ENCODE assay signal across 9 mouse cellular contexts in genomic region chr11:55025896-55026295, GRCm38 (mm10). TPM values are rescaled to one million over a fixed set of nuclear protein-coding genes. Genes with fewer than 3 reads are reported as not detected.
A peak's percentile ranks its signal among the peaks of the same experiment; 100 is the strongest.
DNase-seq lines count a peak whose midpoint lies in the region; ATAC-seq and TF ChIP-seq lines count a peak whose summit lies in the region.
"Had no signal": no experiment of that assay in that cellular context is flagged by ENCODE, and none has a peak within 500 bp of the region (broad histone marks: within the 10 kb centered on the region; RNA-seq: fewer than 3 reads in every experiment).

No protein-coding gene starts in this region.

- TF ChIP-seq CTCF in midbrain, postnatal 0 days (IDR thresholded peaks at IDR 0.05) = no peak

- no peaks in the 10 kb centered on the region for H3K9me3 ChIP-seq in midbrain, postnatal 0 days (ENCODE audit: low read length)

- no peak overlapping the region for H3K27ac ChIP-seq in midbrain, postnatal 0 days (ENCODE audit: low read depth, low read length)

- H3K4me2 ChIP-seq in midbrain, postnatal 0 days (ENCODE audit: low read depth, low read length, poor library complexity, severe bottlenecking) = no peak overlapping the region

- DNase-seq in adrenal gland, adult 2 months = peak; percentile 52
- no peak for DNase-seq in adrenal gland, adult 8-10 months
- peak; percentile 32 for DNase-seq in kidney, adult 11 months
- DNase-seq in kidney, adult 9 months = no peak
- DNase-seq in cerebellum, postnatal 10 days = peak; percentile 69 to 80
- DNase-seq in lung, postnatal 10 days = peak; percentile 69
- no peak for DNase-seq in urinary bladder, postnatal 4 days (ENCODE audit: low spot score in 2 of 2)
- no peak for DNase-seq in midbrain, postnatal 0 days (ENCODE audit: low spot score)
- DNase-seq: spleen, adult 18-20 months had no signal

- H3K36me3 ChIP-seq in midbrain, postnatal 0 days (ENCODE audit: insufficient read depth, low read length) = no peaks in the 10 kb centered on the region

- H3K4me3 ChIP-seq in midbrain, postnatal 0 days (ENCODE audit: low read depth, low read length) = no peak overlapping the region

- H3K27me3 ChIP-seq in midbrain, postnatal 0 days (ENCODE audit: insufficient read depth, low read length) = no peaks in the 10 kb centered on the region

- 71% methylated on average over 4 of the region's 4 CpGs for WGBS in midbrain, postnatal 0 days

- H3K4me1 ChIP-seq in midbrain, postnatal 0 days (ENCODE audit: insufficient read depth, low read length) = peaks cover 17% of the 10 kb centered on the region

- no peak for ATAC-seq in midbrain, postnatal 0 days (ENCODE audit: low FRiP score)

- no peak overlapping the region for H3K9ac ChIP-seq in midbrain, postnatal 0 days (replicated peaks; ENCODE audit: low read length, poor library complexity, severe bottlenecking)

RNA-seq across cellular contexts. Expression of gene Anxa6, which starts 7.3 kb away (rescaled TPM):
- total RNA-seq in adrenal gland, adult 2 months (2021) = 100 to 1,000 TPM; 116 to 185 TPM
- 54.6 and 58.7 TPM in 2 replicates for polyA plus RNA-seq in adrenal gland, adult 2 months (2012; rRNA removed)
- 100 to 1,000 TPM; 121 to 184 (median 133) TPM for total RNA-seq in adrenal gland, adult 8-10 months (2022)
- 48.2 and 51.5 TPM in 2 replicates for total RNA-seq in midbrain, postnatal 0 days (2014; rRNA removed)
- polyA plus RNA-seq in midbrain, postnatal 0 days (2015; fragmentation: Nextera tagmentation; extraction: Ambion mirVana) = 37.6 and 39.3 TPM in 2 replicates

RNA-seq across cellular contexts. Expression of gene Ccdc69, which starts 52.0 kb away (rescaled TPM):
- total RNA-seq in adrenal gland, adult 2 months (2021) = 10 to 100 TPM in 1 of 2 experiments, 1 to 10 TPM in 1; 9.5 to 14.8 TPM
- 1.9 and 2.1 TPM in 2 replicates for polyA plus RNA-seq in adrenal gland, adult 2 months (2012; rRNA removed)
- 1 to 10 TPM; 3.9 to 7.5 (median 4.5) TPM for total RNA-seq in adrenal gland, adult 8-10 months (2022)
- total RNA-seq in midbrain, postnatal 0 days (2014; rRNA removed) = 0.33 and 2.2 TPM in 2 replicates
- 0.39 and 0.52 TPM in 2 replicates for polyA plus RNA-seq in midbrain, postnatal 0 days (2015; fragmentation: Nextera tagmentation; extraction: Ambion mirVana)

Comparison
In these comparisons a context has a peak if more than half of its experiments do, and no peak if none do; other contexts are left out.
1. DNase-seq: peak in adrenal gland, adult 2 months (single experiment), kidney, adult 11 months (single experiment), cerebellum, postnatal 10 days (2 of 2) and lung, postnatal 10 days (single experiment); none in adrenal gland, adult 8-10 months (single experiment), kidney, adult 9 months (single experiment), urinary bladder, postnatal 4 days (0 of 2) and midbrain, postnatal 0 days (single experiment).